Mouse (Mus musculus) layer of hippocampus, adult 9-10 months (tissue): ENCODE results near the gene Oxtr.
A peak's percentile ranks its signal among the peaks of the same experiment; 100 is the strongest.

Experiments
- DNase-seq: peaks from one replicate; pipeline ENCODE4 v3.0.0; 2022; ENCODE audit warnings: low spot score

The Oxtr gene

GRCm38 (mm10) chr6:112489910-112490559, at the start of gene Oxtr:
Gene Oxtr, minus strand, starts transcription at chr6:112489943.
- no peak for DNase-seq

GRCm38 (mm10) chr6:112525434-112525833, 35.7 kb upstream of the Oxtr start:
- DNase-seq = no peak

DNA sequence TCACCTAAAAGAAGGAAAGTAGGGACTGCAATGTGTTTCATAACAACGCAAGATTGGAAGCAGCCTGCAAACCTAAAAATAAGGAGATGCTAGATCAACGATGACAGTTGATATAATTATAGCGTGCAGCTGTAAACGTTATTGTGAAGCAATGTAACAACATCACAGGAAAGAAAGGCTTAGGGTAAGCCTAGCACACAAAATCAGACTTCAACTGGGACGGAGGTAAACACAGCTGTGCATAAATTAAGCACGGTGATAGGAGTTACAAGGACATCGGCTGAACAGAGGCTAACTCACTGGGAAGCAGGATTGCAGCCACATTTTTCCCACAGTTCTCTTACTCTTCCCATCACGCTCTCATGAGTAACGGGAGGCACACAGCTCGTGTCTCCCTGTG, 34.7 kb upstream of the Oxtr start:
- DNase-seq = no peak

DNA sequence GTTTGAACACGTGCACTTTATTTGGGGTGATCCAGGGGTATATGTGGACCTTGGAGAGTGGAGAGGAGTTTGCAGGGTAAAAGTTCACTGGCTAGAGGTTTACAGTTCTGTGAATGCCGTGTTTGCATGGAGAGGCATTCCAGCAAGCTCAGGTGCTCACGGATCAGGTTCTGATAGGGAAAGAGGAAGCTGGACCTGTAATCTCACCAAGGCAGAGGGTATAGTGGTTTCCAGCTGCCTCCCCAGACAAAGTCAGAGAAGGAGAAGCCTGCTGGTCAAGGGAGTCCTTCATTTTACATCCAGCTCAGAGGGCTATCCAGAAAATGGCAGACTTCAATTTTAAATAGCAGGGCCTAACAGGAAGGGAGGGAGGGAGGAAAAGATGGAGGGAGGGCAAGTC, 28.2 kb upstream of the Oxtr start:
- no peak for DNase-seq

- no peak for DNase-seq
Observed at GRCm38 (mm10) chr6:112517572-112517971, 27.8 kb upstream of the Oxtr start.

GRCm38 (mm10) chr6:112516496-112516895, 26.8 kb upstream of the Oxtr start:
- no peak for DNase-seq

DNA sequence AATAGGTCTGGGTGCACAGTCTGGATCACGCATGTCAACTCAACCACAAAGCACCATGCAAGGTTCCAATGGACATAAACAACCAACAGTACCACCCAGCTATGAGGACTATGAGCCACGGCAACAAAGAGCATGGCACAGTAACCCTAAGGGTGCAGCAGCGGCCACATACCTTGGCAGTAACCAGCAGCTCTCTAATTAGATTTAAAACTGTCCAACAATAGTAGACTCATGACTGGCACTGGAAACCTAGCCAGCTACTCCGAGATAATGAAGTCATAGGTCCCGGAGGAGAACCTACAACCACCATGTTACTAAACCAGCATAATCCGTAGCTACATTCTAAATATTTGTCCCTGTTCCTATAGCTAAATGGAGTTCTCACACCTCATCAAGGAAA, 24.8 kb upstream of the Oxtr start:
- DNase-seq = no peak

GRCm38 (mm10) chr6:112510346-112510745, 20.6 kb upstream of the Oxtr start:
- DNase-seq = no peak

DNA sequence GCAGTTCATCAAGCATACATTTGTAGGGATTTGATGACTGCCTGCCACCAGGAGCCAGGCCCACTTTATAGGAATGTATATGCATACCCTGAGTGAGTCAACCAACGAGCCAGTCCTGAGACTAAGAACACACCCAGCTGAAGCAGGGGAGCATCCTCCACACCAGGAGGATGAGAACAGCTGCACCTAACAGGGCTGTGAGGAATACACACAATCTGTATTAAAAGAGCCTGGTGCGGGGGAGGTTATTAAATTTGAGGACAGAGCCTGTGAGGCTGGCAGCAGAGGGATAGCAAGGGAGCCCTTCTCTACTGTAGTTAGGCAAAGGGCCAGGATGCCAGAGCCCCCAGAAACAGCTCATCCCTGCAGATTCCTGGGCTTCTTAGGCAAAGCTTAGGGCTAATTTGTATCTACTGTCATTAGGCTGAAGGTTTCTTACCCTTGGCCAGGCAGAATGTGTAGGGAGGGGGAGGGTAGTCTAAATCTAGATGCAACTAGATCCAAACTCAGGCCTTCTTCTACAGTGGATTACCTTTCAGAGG, 19.9 kb upstream of the Oxtr start:
- no peak for DNase-seq

DNA sequence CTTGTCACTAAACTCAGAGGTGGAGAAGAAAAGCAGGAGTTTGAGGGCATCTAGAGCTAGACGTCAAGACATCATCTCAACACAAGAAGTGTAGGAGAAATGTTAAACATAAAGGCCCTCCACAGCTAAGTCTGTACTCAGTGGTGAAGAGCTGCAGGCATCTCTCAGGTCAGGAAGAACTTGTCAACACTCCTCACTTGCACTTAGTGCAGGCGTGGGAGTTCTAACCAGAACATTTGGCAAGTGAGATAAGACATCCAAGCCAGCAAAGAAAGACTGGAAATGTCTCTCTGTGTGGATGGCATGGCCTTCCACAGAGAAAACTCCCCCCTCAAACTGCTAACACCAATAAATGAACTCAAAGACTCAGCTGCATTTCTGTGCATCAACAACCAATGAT, 17.9 kb upstream of the Oxtr start:
- no peak for DNase-seq

DNA sequence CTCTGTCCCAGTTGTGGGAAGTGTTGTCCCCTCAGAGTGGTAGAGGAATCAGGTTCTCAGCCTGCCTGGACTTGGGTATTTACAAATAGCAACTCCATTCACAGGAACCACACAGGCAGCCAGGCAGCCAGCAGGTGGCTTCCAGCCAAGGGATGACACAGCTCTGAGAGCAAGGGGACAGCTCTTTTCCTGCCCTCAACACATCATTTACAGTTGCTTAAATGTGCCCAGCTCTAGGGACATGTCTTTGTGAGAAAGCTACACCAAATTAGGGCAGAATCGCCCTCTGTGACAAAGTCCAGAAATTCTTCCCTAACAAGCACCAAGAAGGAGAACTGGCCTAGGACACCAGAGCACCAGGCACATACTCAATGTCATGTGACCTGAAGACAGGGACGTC, 11.4 kb upstream of the Oxtr start:
- DNase-seq = no peak

DNA sequence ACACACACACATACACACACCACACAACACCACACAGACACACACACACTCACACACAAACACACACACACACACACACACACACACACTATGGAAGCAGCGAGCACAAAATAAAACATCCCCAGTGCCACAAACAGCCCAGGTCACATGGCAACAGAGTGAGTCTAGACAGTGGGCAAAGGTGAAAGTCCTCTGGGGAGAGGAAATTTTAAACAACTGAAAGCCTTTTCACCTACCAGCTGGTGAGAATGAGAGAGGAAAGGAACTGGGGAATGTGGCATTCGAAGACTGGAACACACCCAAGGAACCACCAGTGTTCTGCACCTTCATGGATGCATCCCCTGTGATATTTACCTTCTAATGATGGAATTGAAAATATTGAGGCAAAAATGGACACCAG, 9.7 kb upstream of the Oxtr start:
- no peak for DNase-seq

DNA sequence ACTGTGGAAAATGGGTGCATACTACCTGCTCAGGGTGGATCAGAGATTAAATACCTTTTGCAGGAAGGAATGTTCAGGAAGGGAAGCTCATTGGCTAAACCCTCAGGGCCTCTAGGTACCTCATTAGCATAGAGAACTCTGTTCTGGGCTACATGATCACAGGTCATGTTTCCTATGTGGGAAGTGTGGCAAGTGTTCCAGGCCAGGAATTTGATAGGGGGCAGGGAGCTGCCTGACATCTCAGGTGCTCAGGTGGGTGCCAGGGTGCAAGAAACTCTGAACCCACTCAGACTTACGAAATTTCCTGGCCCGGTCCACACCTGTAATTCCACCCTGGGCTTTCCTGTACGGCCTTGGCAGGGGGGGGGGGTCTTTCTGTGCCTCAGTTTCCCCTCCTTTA, 9.0 kb upstream of the Oxtr start:
- DNase-seq = no peak

- DNase-seq = no peak
Observed at GRCm38 (mm10) chr6:112497456-112497855, 7.7 kb upstream of the Oxtr start.

DNA sequence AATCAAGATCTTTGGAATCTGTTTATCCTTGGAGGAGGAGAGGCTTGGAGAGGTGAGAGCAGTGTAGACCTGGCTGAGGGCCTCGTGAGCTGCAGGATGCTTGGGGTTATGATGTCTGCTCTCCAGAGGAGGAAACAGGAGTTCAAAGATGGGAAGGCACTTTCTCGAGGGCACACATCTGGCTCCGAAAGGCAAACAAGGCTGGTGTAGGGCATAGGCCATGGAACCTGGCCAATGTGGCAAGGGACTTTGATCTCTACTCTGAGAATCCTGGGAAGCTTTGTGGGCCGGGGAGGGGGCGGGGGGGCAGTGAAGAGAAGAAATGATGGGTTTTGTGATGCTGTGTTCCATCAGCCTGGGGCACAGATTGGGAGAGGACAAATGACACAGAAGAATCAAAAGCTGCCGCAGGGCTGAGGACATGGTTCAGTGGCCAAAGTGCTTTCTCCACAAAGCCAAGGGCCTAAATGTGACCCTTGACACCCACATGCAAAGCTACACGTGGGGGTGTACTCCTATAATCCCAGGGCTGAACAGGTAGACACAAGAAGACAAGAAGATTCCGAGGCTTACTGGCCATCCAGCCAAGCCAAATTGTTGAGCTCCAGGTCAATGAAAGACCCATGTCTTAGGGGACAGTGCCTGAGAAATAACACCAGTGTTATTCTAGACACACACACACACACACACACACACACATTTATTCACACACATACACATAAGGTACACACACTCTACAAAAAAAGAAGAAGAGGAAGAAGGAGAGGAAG, 6.7 kb upstream of the Oxtr start:
- no peak for DNase-seq

DNA sequence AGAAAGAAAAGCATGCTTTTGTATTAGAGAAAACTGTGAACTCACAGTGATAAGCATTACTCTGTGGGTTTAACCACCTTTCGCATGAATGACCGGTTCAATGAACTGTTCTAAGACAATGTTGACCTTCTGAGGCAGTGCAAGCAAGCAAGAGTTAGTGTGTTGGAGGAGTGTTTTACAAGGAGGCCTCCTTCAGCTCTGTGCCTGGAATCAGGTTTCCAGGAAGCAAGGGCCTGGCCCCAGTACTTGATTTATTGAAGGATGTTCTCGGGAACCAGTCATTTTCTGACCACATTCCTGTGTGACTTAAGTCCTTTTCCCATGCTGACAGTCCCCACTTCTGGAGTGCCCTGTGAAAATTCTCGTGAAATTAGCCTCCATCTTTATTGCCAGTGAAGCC, 5.5 kb upstream of the Oxtr start:
- no peak for DNase-seq

DNA sequence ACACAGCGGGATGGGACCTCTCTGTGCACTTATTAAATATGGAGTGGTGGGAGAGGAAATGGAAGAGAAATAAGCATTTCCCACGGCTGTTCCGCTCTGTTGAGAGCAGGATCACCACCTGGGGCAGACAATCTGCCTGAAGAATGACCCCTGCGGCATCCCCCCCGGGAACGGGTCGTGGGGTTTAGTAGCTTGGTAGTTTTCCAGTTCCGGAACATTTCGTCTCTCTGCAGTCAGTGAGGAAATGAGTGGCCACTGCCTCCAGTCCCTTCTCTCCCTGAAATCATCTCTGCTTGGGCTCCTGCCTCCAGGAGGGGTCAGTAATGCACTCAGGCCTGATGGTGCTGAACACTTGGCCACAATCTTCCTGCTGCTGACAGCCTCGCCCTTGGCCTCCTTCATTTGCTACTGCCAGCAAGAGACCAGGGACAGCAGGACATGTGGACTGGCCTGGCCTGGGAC, 4.9 kb upstream of the Oxtr start:
- no peak for DNase-seq

GRCm38 (mm10) chr6:112493371-112493770, 3.6 kb upstream of the Oxtr start:
- no peak for DNase-seq

DNA sequence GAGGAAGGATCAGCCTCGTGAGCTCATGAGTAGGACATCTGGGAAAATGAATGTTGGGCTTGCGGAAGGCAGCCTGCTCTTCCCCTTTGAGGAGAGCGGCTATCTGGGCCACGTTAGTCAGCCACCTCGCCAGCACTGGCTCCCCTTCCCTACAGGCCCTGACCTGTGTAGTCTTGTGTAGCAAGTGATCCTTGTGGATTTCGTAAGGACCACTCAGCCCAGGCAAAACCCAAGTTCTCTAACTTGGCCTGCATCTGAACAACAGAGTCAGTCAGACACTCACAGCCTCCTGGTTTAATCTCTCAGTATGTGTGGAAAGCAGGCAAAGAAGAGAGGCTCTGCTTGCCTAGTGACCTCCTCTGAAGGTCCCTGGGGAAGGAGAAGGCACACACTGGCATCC, 2.9 kb upstream of the Oxtr start:
- DNase-seq = no peak

GRCm38 (mm10) chr6:112491521-112491920, 1.8 kb upstream of the Oxtr start:
- no peak for DNase-seq

- peak; percentile 48 for DNase-seq
Observed at GRCm38 (mm10) chr6:112490625-112491242, 991 bp upstream of the Oxtr start.

DNA sequence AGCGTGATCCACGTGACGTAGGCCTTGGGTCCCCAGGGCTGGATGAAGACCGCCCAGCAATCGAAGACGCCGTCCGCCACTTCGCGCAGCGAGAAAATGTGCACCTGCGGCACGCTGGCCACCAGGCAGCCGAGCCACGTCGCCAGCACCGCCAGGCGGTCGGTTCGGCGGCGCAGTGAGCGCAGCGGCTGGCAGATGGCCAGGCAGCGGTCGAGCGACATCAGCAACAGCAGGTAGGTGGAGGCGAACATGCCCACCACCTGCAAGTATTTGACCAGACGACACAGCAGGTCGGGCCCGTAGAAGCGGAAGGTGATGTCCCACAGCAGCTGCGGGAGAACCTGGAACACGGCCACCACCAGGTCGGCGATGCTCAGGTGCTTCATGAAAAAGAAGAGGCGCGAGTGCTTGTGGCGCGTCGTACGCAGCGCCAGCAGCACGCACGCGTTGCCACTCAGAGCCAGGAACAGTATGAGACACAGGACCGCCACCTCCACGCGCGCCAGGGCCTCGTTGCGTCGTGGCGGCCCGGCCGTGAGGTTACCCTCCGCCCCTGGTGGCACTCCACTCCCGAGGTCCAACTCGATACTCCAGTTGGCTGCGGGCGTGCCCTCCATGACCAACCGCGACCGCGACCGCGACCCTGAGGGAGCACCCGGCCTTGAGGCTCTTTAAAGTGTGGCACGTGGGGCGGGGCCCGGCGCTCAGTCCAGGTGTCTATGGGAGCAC, 398 bp downstream of the Oxtr start:
- DNase-seq = no peak
